Mouse (Mus musculus) retina, postnatal 7 days (tissue): Measurements from ENCODE around the gene Braf.

Source experiments
- DNase-seq: peaks from one replicate; pipeline ENCODE4 v3.0.0-alpha.2; 2012; ENCODE audit warnings: low read depth, low spot score

Gene Braf

DNA sequence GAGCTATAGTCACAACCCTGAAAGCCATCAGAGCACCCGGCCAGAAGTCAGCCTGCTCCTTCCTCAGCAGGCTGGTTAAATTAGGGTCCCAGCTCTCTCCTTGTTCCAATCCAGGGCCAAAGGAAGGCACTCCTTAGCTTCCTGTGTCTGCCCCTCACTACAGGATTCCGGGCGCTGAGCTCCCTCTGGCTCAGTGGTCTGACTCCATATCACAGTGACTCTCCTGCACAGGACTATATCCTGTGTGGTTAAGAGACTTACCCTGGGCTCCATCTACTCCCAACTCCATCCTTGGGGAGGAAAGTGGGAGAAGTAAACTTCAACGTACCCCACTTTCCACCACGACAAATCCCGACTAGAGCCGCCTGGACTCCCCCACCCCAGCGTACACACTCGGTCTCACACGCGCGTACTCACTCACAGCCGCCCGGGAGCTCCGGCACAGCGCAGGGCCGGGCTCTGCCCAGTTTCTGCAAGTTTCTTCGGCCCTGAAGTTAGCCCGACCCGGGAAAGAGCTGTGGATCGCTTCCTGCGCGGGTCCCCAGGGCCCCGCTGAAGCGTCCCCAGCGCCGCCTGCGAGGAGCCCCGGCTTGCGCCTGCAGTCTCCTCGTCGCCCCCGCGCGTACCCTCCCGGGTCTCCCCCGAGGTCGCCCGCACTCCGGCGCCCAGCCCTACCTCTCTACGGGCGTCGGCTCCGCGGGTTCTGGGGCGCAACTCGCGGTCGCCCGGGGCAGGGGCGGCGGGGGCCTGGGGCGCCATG is 168.2 kb downstream of the Braf start:
- DNase-seq: no peak

DNA sequence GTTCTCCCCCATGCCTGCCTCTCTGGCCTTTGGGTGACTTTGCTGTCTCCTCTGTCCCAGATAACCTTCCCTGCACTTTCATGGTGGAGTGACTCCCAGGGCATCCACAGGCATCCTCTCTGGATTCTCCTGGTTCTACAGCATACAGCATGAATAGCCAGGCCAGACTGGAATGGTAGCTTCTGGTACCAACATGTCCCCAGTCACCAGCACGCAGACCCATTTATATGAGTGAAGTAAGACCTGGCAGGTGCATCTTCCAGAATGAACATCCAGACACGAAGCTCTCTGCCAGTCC is 169.7 kb downstream of the Braf start:
- no peak for DNase-seq

DNA sequence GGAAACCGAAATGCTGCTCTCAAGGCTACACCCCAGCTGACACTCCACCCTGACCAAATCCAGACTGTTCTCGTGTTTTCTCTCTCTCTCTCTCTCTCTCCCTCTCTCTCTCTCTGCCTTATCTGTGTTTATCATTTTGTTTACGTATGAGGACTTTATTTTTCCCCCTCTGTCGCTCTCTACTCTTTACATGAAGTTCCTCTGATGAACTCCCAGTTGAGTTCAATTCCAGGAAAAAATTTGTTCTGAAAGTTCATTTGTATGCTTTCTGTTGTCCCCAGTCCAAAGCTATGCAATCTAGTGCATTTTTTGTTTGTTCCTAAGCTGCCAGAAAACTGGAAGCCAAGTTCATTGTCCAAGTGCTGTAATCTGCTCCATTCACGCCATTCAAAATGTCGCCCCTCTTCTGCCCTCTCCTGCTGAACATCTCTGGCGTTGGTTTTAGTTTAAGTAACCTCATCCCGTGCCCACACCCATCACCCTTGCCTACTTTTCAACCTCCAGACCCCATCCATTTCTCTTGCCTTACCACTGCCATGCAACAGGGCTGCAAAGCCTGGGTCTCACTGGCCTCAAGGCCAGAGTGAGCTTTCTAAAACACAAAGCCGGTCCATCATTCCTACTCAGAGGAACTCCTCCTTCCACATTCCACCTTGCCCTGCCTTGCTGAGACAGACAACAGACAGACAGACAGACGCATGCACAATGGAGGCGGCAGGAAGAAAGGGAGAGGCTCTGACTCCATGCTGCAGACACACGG is 170.2 kb downstream of the Braf start:
- DNase-seq: no peak
